Mouse (Mus musculus) stomach, postnatal 0 days (tissue): ENCODE measurements around the gene Man2a2.

Experiments used
- CTCF ChIP-seq: IDR thresholded peaks from 2 replicates; pipeline ENCODE4 v1.5.1; 2016; ENCODE audit warnings: antibody characterized with exemption, low read depth, mild to moderate bottlenecking, moderate library complexity
- EP300 ChIP-seq: optimal IDR thresholded peaks from 2 replicates; pipeline ENCODE3; 2016; ENCODE audit warnings: antibody characterized with exemption

GRCm38 (mm10) chr7:80379531-80379930 is 8.4 kb upstream of the Man2a2 start:
- TF ChIP-seq CTCF (peak; percentile 71), EP300 (no peak)
